Mouse (Mus musculus) gastrocnemius, postnatal 25 days (tissue): ENCODE measurements around the gene Fli1. TPM values are rescaled to one million over a fixed set of nuclear protein-coding genes. Genes with fewer than 3 reads are reported as not detected.

ENCODE experiments used
- DNase-seq: peaks from one replicate; pipeline ENCODE4 v3.0.0; 2022
- total RNA-seq, 2 experiments: library from RNA; stranded (reverse); gene quantifications; 1 replicate in 1 of 2; 2 replicates in 1 of 2; pipeline ENCODE4 v1.2.3; 2021

Fli1 gene
- total RNA-seq, 2 experiments from 2014 or later: 7.3 to 9.4 TPM

GRCm38 (mm10) chr9:32503423-32503822, 39.2 kb downstream of the Fli1 start:
- no peak for DNase-seq

- DNase-seq: no peak
These were observed 40.2 kb downstream of the Fli1 start for GRCm38 (mm10) chr9:32502256-32503010.

DNA sequence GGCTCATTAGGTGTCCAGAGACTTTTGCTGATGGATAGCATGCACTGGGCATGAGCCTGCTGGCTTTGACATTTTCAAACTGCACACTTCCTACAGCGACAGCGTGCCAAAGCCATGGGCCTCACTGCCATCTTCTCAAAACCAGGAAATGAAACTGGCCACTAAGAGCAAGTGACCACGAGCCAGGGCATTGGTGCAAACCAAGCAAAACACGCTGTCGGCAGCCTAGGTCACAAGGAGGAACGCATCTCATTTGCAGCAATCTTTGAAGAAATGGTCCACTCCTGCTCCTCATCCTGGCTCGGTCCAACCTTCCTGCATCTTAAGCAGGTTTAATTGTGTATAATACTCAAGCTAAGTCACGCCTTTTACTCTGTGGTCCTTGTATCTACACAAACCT, 41.8 kb downstream of the Fli1 start:
- DNase-seq: no peak

GRCm38 (mm10) chr9:32500063-32500462, 42.6 kb downstream of the Fli1 start:
- DNase-seq: no peak

DNA sequence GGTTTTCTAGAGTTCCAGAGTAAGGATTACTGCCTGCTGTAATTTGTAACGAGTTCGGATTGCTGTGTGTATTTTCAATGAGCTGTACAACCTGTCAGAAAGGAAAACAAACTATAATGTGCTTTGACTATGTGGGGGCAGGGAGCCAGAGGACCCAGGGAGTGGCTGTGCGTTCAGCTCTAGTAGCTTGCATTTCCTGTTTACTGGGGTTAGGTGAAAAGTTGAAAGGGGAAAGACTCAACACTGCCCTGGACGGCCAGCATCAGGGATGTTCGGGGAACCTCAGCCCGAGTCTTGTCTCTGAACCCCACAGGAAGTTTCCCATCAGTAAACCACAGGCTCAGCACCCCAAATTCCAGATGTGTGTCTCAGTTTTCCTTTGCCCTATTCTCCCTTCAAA, 43.2 kb downstream of the Fli1 start:
- no peak for DNase-seq

DNA sequence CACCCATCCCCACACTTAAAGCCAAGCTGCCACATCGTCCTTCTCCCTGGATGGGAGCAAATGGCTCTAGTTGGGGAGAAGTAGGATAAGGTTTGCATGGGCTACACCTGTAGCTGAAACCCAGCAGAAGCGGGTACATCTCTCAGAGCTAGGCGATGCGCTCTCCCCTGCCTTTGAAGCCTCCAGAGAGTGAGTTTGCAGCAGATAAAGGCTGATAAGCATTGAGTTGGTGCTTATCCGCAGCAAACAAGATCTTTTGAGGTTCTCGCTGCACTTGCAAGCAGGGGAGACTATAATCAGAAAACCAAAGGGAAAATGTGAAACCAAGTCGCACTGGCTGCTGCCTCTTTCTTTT, 47.0 kb downstream of the Fli1 start:
- no peak for DNase-seq

- DNase-seq: no peak
These were observed 47.6 kb downstream of the Fli1 start for GRCm38 (mm10) chr9:32494891-32495642.

DNA sequence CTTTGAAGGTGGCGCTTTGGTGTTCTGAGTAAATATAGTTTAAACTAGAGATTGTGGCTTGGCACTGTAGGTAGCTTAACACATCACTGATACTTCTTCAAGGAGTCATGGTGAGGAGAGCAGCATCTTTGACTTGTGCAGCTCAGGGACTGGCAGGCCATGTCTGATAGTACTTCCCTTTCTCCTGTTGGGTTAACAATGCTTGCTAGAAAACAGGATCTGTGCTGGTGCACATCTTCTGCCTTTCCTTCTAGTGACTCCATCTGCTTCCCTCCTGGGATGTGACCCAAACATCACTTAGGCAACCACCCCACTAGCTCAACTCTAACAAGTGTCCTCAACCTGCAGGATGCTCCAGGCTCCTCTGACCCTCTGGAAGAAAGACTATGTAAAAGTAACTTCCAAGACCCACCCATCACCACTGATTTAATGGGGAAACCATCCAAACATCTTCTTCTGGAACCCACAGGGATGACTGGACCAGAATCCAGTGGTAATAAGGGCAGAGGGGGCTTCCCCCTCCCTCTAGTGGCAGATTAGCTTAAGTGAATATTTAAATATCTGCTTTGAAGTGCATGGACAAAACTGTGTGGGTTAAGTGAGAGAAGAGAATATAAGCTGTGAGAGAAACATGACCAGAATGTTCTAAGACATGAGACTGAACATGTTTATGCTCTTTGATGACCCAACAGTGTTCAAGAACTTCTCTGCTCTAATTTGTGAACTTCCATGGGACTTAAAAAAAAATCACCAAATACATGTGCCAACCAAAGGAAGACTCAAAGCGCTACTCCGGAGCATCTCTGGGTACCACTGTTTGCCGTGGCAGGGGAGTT, 48.9 kb downstream of the Fli1 start:
- no peak for DNase-seq

- DNase-seq: no peak
These were observed 49.9 kb downstream of the Fli1 start for GRCm38 (mm10) chr9:32492753-32493152.

DNA sequence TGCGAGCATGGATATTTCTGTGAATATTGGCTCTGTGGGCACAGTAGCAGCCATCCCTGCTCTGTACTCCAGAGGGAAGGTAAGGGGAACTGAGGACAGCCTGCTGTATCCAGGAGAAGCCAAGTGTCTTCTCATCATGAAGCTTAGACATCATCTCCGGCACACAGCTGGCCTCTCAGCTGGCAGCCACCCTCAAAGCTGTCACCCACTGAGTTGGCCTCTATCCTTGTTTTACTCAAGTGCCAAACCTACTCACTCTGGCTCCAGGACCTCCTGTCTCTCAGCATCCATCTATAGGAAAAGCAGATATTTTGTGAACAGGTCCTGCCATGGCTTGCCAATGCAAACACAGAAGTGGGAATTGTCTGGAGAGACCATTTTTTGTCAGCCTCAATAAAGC, 51.2 kb downstream of the Fli1 start:
- DNase-seq: no peak

DNA sequence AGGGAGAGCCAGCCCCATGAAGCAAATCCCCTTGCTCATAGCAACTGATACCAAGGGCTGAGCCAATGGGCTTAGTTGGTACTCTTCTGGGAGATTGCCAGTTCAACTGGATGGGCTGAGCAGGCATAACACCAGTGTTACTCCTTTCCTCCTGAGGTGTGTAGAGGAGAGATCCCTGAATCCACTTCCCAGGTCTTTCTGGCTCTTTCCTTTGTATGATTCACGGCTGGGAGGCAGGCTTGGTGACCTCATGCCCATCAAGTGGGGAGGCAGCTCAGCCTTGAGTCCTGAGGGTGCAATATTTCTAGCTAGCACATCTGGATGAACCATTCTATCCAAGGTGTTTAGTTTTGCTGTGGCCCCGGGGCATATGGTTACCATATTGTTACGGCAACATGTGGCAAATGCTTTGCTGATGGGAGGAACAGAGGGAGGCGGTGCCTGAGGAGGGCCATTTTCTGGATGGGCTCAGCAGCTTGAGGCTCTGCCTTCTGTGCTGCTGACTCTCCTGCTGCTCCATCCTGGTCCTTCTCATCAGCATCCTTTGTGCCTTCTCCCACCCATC, 52.8 kb downstream of the Fli1 start:
- no peak for DNase-seq

DNA sequence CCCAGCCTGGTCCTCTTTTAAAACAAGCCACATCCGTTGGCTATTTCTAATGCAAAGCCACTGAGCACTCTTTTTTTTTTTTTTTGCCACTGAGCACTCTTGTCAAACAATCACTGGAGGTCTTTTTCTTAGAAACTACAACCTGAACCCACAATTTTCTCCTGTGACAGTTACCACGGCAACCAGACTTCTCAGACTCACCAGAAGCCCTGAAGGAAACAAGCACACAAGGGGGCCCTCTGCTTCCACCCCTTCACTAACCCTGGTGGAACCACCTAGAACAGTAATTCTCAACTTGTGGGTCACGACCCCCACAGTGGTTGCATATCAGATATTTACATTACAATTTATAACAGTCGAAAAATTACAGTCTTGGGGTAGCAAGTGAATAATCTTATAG, 53.3 kb downstream of the Fli1 start:
- no peak for DNase-seq

GRCm38 (mm10) chr9:32488627-32489026, 54.0 kb downstream of the Fli1 start:
- DNase-seq: no peak

GRCm38 (mm10) chr9:32487823-32488222, 54.8 kb downstream of the Fli1 start:
- DNase-seq: no peak

- DNase-seq: no peak
These were observed 55.3 kb downstream of the Fli1 start for GRCm38 (mm10) chr9:32487401-32487800.

GRCm38 (mm10) chr9:32480418-32480817, 62.2 kb downstream of the Fli1 start:
- DNase-seq: no peak

- no peak for DNase-seq
These were observed 63.9 kb downstream of the Fli1 start for GRCm38 (mm10) chr9:32478799-32479198.

DNA sequence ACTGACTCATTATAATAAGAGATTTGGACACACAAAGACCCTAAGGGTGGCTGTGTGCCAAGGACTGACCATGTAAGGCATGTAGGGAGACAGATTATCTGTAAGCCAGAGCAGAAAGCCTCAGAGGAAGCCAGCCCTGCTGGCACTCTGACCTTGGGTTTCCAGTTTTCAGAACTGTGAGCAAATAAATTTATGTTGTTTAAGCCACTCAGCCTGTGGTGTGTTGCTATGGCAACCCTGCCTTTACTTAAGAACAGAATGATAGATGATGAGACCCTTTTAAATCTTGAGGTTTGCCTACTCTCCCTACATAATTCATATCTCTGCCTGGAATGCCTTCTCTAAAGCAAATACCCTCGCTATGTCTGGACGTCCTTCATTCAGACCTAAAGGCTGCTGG, 64.6 kb downstream of the Fli1 start:
- DNase-seq: no peak

GRCm38 (mm10) chr9:32476604-32477003, 66.1 kb downstream of the Fli1 start:
- no peak for DNase-seq

- DNase-seq: no peak
These were observed 67.9 kb downstream of the Fli1 start for GRCm38 (mm10) chr9:32474621-32475390.

- DNase-seq: no peak
These were observed 70.3 kb downstream of the Fli1 start for GRCm38 (mm10) chr9:32472346-32472745.
